Mouse (Mus musculus) mesoderm, embryonic 11.5 days (tissue): Measurements from ENCODE around the gene Tor1b.
"Not testable (repeated sequence)": the region's sequence is repeated elsewhere in the genome, so short reads cannot be mapped to it uniquely, and the experiment has no call there.

Source experiments
- DNase-seq: peaks from one replicate; pipeline ENCODE4 v3.0.0-alpha.2; 2012; ENCODE audit warnings: low read depth, low spot score

The Tor1b gene

GRCm38 (mm10) chr2:30930846-30931245 is 21.9 kb upstream of the Tor1b start:
- DNase-seq, result not testable (repeated sequence)

GRCm38 (mm10) chr2:30931922-30932321 is 20.8 kb upstream of the Tor1b start:
- DNase-seq, result no peak

DNA sequence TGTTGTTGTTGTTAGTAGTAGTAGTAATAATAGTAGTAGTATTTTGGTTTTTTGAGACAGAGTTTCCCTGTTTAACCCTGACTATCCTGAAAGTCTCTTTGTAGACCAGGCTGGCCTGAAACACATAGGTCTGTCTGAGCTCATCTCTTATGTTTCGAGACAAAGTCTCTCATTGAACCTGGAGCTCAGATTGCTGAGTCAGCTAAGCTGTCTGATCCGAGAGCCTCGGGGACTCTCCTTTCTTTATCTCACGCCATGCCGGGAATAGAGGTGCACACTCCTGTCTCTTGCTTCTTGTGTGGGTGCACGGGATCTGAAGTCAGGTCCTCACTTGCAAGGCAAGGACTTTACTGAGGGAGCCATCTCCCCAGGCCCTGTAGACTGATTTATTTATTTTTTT is 19.7 kb upstream of the Tor1b start:
- DNase-seq, result no peak

- peak; percentile 87 for DNase-seq
These were observed 18.8 kb upstream of the Tor1b start for GRCm38 (mm10) chr2:30933917-30934450.

GRCm38 (mm10) chr2:30936808-30937207 is 16.0 kb upstream of the Tor1b start:
- DNase-seq, result no peak

DNA sequence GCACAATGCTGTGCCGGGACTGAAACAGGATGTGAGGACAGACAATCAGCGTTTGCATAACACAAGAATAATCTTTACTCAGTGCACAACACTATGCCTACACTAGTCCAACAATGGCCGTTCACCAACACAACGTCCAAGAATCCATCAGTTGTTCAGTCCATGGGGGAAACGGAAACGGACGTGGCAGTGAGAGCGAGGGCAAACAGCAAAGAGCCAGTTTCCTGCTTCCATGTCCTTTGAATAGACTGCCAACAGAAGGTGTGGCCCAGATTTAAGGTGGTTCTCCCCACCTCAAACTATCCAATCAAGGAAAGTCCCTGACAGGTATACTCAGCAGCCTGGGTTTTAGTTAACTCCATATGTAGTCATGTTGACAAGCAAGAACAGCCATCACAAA is 15.0 kb upstream of the Tor1b start:
- DNase-seq, result no peak

- no peak for DNase-seq
These were observed 14.2 kb upstream of the Tor1b start for GRCm38 (mm10) chr2:30938574-30938991.

DNA sequence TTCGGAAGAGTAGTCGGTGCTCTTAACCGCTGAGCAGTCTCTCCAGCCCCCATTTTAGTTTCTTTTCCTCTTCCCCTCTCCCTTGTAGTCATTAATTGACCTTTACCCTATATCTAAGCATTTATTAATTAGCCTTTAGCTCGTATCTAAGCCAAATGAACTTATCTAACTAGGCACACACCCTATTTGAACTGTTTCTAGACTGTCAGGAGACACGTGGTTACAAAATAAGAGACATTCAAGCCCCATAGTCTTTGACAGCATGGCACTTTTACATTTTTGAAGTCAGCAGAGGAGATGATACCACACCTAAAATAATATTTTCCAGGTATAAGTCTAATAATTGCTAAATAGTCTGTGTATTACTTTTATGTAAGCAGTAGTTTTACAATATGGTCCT is 11.2 kb upstream of the Tor1b start:
- DNase-seq, result no peak

- DNase-seq, result not testable (repeated sequence)
These were observed 10.6 kb upstream of the Tor1b start for GRCm38 (mm10) chr2:30942116-30942515.

DNA sequence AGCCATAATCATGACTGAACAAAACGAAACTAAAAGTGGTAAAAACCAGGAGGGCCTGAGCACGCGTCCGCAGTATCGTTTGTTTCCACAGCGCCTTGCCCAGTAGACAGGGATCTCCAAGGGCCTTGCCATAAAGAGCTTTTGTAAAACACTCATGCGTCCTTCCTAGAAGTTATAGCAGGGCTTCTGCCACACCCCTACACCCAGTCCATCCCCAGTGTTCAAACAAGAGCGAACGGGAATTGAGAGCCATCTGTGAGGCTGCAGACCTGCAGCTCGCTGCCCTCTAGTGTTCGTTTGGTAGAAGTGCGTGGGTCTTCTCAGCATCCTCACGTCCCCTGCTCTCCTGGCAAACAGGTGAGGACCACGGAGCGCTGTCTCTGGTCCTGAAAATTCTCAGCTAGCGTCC is 10.2 kb upstream of the Tor1b start:
- DNase-seq, result peak; percentile 87

- DNase-seq, result no peak
These were observed 319 bp upstream of the Tor1b start for GRCm38 (mm10) chr2:30952457-30952823.

GRCm38 (mm10) chr2:30954797-30955196 is 2.0 kb downstream of the Tor1b start:
- no peak for DNase-seq

DNA sequence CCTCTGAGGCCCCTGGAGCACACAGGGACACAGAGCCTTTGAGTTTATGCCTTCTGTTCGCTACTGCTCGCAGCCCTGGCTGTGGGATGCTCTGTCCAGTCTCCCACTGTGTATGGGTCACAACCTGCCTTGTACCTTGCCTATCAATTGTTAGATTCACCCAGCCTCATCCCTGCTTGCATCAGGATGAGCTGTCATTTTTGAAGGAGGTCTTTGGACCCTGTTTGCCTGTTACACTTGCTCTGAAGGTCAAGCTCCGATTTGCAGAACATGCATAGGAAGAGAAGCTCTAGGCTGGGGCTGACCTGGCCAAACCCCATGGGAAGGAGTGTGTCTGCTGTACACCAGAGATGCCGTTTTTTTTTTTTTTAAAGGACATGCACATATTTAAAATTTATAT is 4.8 kb downstream of the Tor1b start:
- DNase-seq, result no peak

DNA sequence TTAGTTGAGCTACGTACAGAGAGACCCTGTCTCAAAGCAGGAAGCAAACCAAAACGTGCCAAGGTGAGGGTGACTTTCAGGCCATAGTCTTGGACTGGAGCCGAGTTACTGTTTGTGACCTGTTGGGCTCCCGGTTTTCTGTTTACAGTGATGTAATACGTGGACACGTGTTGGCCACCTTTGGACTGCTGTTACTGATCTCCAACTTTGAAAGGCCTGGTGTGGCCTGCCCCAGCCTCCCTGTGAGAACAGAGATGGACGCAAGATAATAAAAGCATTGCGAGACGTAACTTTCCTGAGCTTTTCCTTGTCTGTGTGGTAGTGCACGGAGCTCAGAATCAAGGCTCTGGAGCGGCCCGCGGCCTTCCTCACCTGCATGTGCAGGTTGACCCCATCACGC is 6.0 kb downstream of the Tor1b start:
- DNase-seq, result no peak

DNA sequence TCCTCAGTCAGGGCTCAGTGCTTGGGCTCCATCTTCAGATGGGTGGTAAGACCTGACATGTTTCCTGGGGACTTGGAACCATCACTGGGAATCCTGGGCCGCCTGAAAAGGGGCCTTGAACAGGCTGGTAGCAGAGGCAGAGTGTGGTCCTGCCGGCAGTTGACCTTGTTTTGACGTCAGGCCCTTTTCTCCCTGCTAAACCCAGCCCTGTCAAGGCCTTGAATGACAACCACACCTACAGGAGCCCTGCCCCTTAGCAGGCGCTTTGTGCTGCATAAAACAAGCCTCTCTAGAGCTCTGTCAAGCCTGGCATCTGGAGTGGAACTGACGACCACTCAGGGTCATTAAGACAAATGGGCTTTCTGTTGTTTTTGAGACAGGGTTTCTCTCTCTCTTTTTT is 7.1 kb downstream of the Tor1b start:
- no peak for DNase-seq

- no peak for DNase-seq
These were observed 10.0 kb downstream of the Tor1b start for GRCm38 (mm10) chr2:30962570-30963254.

GRCm38 (mm10) chr2:30965627-30966026 is 12.9 kb downstream of the Tor1b start:
- no peak for DNase-seq

DNA sequence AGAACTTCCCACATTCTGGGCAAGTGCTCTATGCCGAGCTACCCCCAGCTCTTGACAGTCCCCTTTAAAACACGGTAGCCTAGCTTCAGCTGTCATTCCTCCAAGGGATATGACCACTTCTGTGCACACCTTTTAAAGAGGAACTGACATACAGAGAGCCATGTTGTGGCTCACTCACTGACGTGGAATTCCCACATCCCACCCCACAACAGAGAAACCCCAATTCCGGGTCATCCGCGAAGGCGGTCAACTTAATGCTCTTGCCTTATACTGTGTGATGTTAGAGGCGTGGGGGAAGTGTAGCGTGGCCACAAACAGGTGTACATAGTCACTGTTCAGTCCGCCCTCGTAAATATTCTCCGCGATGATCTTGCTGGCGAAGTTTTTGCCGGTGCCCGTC is 14.1 kb downstream of the Tor1b start:
- DNase-seq, result no peak

- peak; percentile 90 for DNase-seq
These were observed 14.9 kb downstream of the Tor1b start, which contains the start of gene Tor1a for GRCm38 (mm10) chr2:30967352-30968327. Tor1a (minus strand) TSS chr2:30967933.

GRCm38 (mm10) chr2:30981790-30982513 is 29.2 kb downstream of the Tor1b start, which contains the start of the genes BC005624 and Usp20:
BC005624 (minus strand) TSS chr2:30982201.
Usp20 (plus strand) TSS chr2:30982279.
- peak; percentile 100 for DNase-seq

- no peak for DNase-seq
These were observed 30.3 kb downstream of the Tor1b start for GRCm38 (mm10) chr2:30983024-30983423.
